Mouse (Mus musculus): ENCODE results near the gene Rbp4. TPM values are rescaled to one million over a fixed set of nuclear protein-coding genes. Genes with fewer than 3 reads are reported as not detected.
A peak's percentile ranks its signal among the peaks of the same experiment; 100 is the strongest.

Rbp4 gene
- 6.7 and 7.3 TPM in 2 replicates for polyA plus RNA-seq (2015; fragmentation: Nextera tagmentation; extraction: Ambion mirVana)

DNA sequence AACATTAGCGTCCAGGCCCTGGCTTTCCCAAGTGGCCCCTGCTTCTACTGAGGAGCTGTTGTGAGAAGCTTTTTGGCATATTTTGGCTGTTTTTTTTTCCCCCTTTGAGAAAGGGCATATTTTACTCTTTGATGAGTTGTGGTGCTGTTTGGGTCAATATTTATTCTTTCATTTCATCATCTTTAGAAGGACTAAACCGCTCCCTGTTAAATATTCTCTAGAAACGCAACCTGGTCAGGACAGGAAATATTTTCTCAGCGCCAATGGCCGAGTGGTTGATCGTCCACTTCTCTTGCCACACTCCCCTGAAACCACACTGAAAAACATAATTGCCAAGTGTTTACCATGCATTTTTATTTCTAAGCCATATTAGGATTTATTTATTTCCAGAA lies at the start of gene Rbp4:
TSS of gene Rbp4 (minus strand) at position 63 of the 392 bp plus-strand sequence.
- H3K9ac ChIP-seq = peak within 1 kb of the TSS; percentile 28; the same call in 1 of the 2 replicates
- peak within 1 kb of the TSS; percentile 90 for H3K4me2 ChIP-seq (replicated peaks)
- peaks cover 40% of the 10 kb centered on the region for H3K27me3 ChIP-seq
- H3K4me3 ChIP-seq (replicated peaks) = peak within 1 kb of the TSS; percentile 52
- no peaks in the 10 kb centered on the region for H3K36me3 ChIP-seq
- 65% methylated on average over 6 of the region's 6 CpGs for WGBS
- H3K4me1 ChIP-seq = peaks cover 11% of the 10 kb centered on the region
- no peak within 1 kb of the TSS for H3K27ac ChIP-seq (replicated peaks)
- ATAC-seq (ENCODE audit: insufficient number of reproducible peaks, low FRiP score, low TSS enrichment, low read depth) = no peak
- no peaks in the 10 kb centered on the region for H3K9me3 ChIP-seq (replicated peaks)

DNA sequence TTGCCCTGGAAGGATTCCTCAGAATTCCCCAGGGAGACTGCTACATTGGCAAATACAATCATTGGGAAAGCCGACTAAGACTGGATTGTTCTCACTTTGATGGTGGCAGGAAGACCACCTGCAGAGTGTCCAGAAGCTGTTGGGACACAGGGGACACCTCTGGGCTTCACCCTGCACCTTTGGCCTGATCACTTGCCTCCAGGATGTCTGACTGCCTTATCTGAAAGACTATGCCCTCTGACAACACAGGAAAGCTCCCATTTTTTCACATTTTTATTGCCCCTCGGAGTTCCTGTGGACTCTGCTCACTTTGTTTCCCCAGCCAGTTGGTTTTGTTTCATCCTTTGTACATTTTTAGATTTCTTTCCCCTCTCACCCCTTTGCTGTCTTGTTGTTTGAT lies 39.6 kb upstream of the Rbp4 start:
- H3K4me3 ChIP-seq (replicated peaks) = no peak overlapping the region
- H3K4me2 ChIP-seq (replicated peaks) = no peak overlapping the region
- WGBS = 63% methylated on average over 2 of the region's 2 CpGs
- no peaks in the 10 kb centered on the region for H3K9me3 ChIP-seq (replicated peaks)
- H3K36me3 ChIP-seq = no peaks in the 10 kb centered on the region
- no peaks in the 10 kb centered on the region for H3K27me3 ChIP-seq
- H3K4me1 ChIP-seq = no peaks in the 10 kb centered on the region
- H3K27ac ChIP-seq (replicated peaks) = no peak overlapping the region
- no peak for ATAC-seq (ENCODE audit: insufficient number of reproducible peaks, low FRiP score, low TSS enrichment, low read depth)
- no peak overlapping the region for H3K9ac ChIP-seq

DNA sequence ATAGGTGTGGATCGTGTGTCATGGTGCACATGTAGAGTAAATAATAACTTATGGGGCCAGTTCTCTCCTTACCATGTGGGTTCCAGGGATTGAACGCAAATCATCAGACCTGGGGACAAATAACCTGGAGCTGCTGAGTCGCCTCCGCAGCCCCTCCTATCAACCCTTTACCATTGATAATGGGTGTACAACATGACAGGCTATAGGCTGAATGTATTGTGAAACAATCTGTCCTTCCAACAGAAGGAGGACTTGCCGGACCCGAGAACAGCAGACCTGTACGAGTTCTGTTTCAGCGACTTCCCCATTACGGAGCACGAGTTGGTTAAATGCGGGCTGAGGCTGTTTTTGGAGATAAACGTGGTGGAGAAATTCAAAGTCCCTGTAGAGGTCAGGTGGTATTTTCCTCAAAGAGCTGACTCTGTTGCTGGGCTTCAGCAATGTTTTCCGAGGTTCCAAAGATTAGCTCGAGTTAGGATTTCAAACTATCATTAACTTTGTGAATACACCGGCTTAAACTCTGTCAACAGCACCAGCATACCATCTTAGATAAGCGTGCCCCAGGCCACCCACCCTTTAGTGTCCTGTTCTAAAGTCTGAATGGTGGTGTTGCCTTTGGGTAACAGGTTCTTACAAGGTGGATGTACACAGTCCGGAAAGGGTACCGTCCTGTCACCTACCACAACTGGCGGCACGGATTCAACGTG lies 36.7 kb upstream of the Rbp4 start:
- Histone ChIP-seq H3K27ac (replicated peaks) (no peak overlapping the region), H3K4me3 (replicated peaks) (no peak overlapping the region), H3K9ac (no peak overlapping the region), H3K36me3 (no peaks in the 10 kb centered on the region), H3K27me3 (no peaks in the 10 kb centered on the region), H3K4me2 (replicated peaks) (no peak overlapping the region), H3K4me1 (no peaks in the 10 kb centered on the region), H3K9me3 (replicated peaks) (no peaks in the 10 kb centered on the region)
- WGBS = 87% methylated on average over 21 of the region's 21 CpGs
- no peak for ATAC-seq (ENCODE audit: insufficient number of reproducible peaks, low FRiP score, low TSS enrichment, low read depth)

DNA sequence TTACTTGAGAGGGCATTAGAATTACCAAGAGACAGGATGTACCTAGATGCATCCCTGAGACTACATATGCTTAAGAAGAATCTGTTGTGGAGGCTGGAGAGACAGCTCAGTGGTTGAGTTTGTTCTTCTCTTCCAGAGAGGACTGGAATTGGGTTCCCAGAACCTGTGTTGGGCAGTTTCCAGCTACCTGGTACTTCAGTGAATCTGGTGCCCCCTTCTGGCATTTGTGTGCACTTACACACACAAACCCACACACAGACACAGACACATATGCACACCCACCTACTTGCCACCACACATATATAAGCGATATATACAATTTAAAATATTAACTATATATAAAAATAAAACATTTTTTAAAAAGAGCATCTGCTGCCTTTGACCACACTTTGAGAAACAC lies 31.2 kb upstream of the Rbp4 start:
- Histone ChIP-seq H3K4me3 (replicated peaks) (no peak overlapping the region), H3K27me3 (no peaks in the 10 kb centered on the region), H3K4me2 (replicated peaks) (no peak overlapping the region), H3K9me3 (replicated peaks) (no peaks in the 10 kb centered on the region), H3K27ac (replicated peaks) (no peak overlapping the region), H3K9ac (no peak overlapping the region), H3K4me1 (no peaks in the 10 kb centered on the region), H3K36me3 (no peaks in the 10 kb centered on the region)
- WGBS = 97% methylated on average over 1 of the region's 1 CpGs
- ATAC-seq (ENCODE audit: insufficient number of reproducible peaks, low FRiP score, low TSS enrichment, low read depth) = no peak

DNA sequence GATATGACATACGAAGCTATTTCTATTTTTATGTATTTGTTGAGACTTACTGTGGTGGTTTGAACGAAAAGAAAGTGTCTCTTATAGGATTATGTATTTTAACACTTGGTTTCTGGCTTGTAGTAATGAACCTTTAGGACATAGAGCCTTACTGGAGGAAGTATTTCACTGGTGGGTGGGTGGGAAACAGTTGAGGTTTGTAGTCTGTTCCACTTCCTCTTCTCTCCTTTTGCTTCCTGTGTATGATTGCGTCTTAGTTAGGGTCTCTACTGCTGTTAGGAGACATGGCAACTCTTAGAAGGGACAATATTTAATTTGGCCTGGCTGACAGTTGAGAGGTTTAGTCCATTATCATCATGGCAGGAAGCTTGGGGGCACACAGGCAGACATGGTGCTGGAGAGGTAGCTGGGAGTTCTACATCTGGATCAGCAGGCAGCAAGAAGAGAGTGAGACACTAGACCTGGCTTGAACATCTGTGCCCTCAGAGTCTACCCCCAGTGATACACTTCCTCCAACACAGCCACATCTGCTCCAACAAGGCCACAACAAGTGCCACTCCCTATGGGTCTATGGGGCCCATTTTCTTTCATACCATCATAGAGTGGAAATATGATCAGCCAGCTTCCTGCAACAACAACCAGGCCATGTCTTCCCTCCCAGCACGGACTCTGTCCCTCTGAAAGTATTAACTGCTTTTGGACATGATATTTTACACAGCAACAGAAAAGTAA lies 18.6 kb upstream of the Rbp4 start:
- Histone ChIP-seq H3K27ac (replicated peaks) (no peak overlapping the region), H3K36me3 (no peaks in the 10 kb centered on the region), H3K4me1 (no peaks in the 10 kb centered on the region), H3K4me2 (replicated peaks) (no peak overlapping the region), H3K9ac (no peak overlapping the region), H3K9me3 (replicated peaks) (no peaks in the 10 kb centered on the region), H3K4me3 (replicated peaks) (no peak overlapping the region), H3K27me3 (no peaks in the 10 kb centered on the region)
- no peak for ATAC-seq (ENCODE audit: insufficient number of reproducible peaks, low FRiP score, low TSS enrichment, low read depth)
- 70% methylated on average over 4 of the region's 4 CpGs for WGBS

DNA sequence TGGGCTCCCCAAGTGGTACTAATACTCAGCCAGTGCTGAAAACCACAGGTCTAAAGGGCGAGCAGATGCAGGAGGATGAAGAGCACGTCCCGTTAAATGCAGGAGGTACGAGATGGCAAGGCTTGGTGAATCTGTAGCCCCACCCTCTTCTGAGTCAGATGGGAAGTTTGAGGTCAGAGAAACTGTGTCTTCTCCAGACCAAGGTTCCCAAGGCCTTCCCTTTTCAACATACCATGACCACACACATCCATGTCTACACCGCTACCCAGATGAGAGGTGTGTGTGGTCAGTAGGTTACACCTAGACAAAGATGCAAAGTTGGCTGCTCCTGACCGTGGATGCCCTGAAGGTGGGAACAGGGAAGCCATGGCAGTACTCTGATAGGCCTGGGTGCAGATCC lies 9.7 kb upstream of the Rbp4 start:
- no peaks in the 10 kb centered on the region for H3K9me3 ChIP-seq (replicated peaks)
- no peak overlapping the region for H3K4me3 ChIP-seq (replicated peaks)
- no peaks in the 10 kb centered on the region for H3K4me1 ChIP-seq
- no peak for ATAC-seq (ENCODE audit: insufficient number of reproducible peaks, low FRiP score, low TSS enrichment, low read depth)
- no peak overlapping the region for H3K4me2 ChIP-seq (replicated peaks)
- no peak overlapping the region for H3K27ac ChIP-seq (replicated peaks)
- H3K36me3 ChIP-seq = no peaks in the 10 kb centered on the region
- WGBS = 85% methylated on average over 6 of the region's 6 CpGs
- H3K27me3 ChIP-seq = no peaks in the 10 kb centered on the region
- H3K9ac ChIP-seq = no peak overlapping the region

DNA sequence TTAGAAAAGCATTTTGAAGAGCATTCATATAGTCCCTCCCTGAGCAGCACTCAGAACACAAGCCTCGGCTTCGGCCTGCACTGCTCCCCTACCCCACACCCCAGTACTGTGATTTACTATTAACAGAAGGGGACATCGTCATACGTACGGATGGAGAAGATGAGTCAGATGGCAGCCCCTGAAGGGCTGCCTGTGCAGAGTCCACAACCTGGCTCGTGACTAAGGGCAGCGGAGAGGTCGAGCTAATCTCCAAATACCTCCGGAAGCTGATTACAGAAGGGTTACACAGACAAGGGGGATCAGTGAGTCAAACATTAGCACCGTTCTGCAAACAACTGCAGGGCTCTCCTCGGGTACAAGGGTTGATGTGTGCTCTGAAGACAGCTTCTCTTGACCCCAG lies 8.9 kb upstream of the Rbp4 start:
- Histone ChIP-seq H3K4me3 (replicated peaks) (no peak overlapping the region), H3K4me1 (no peaks in the 10 kb centered on the region), H3K9me3 (replicated peaks) (no peaks in the 10 kb centered on the region), H3K27me3 (no peaks in the 10 kb centered on the region), H3K36me3 (no peaks in the 10 kb centered on the region), H3K4me2 (replicated peaks) (no peak overlapping the region), H3K27ac (replicated peaks) (no peak overlapping the region), H3K9ac (no peak overlapping the region)
- 55% methylated on average over 11 of the region's 11 CpGs for WGBS
- no peak for ATAC-seq (ENCODE audit: insufficient number of reproducible peaks, low FRiP score, low TSS enrichment, low read depth)

DNA sequence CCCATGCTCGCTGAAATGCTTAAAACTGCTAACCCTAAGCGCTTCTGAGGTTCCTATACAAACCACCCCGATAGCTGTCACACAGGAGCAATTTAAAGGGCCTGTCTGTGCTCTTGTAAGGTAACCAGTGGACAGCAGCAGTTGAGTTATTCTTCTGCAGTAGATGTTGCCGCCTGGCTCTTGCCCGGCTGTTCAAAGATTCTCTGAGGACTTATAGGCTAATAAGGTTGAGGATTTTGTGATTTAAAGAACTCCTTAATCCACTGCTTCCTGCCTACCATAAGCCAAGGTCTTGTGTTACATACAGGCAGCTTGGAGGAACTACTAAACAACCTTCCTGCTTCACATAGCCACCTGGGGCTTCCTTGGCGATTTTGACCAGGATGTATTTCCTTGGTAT lies 7.4 kb upstream of the Rbp4 start, which contains the start of gene Pde6c:
TSS of gene Pde6c (plus strand) at position 301 of the 400 bp plus-strand sequence.
- WGBS = 70% methylated on average over 6 of the region's 6 CpGs
- H3K4me1 ChIP-seq = no peaks in the 10 kb centered on the region

DNA sequence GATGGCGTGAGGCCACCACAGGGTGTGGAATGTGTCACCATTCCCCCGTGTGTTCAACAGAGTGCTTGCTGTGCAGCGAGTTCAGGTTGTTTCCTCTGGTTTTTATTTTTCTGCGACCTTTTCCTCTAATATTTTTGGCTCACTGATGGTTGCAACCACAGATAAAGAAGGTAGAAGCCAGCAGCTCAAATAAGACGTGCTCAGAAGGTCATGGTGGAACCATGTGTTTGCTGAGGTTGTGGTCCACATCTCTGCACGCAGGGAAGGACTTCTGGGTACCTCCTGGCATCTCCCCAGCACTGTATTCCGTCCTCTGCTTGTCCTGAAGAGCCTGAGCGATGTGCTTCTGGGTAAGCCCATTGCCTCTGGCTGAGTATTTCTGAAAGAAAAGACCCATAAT lies 1.6 kb upstream of the Rbp4 start:
- no peak for ATAC-seq (ENCODE audit: insufficient number of reproducible peaks, low FRiP score, low TSS enrichment, low read depth)
- Histone ChIP-seq H3K9ac (no peak overlapping the region), H3K9me3 (replicated peaks) (no peaks in the 10 kb centered on the region), H3K27ac (replicated peaks) (no peak overlapping the region), H3K4me3 (replicated peaks) (no peak overlapping the region), H3K36me3 (no peaks in the 10 kb centered on the region), H3K4me1 (peaks cover 11% of the 10 kb centered on the region), H3K27me3 (peaks cover 34% of the 10 kb centered on the region), H3K4me2 (replicated peaks) (no peak overlapping the region)
- 66% methylated on average over 8 of the region's 8 CpGs for WGBS

More for the DNA sequence above, 7.4 kb upstream of the Rbp4 start, which contains the start of gene Pde6c:
- no peak for ATAC-seq (ENCODE audit: insufficient number of reproducible peaks, low FRiP score, low TSS enrichment, low read depth)
- H3K4me3 ChIP-seq (replicated peaks) = no peak within 1 kb of the TSS
- H3K36me3 ChIP-seq = no peaks in the 10 kb centered on the region
- no peaks in the 10 kb centered on the region for H3K27me3 ChIP-seq
- H3K9ac ChIP-seq = no peak within 1 kb of the TSS
- no peaks in the 10 kb centered on the region for H3K9me3 ChIP-seq (replicated peaks)
- H3K27ac ChIP-seq (replicated peaks) = no peak within 1 kb of the TSS
- no peak within 1 kb of the TSS for H3K4me2 ChIP-seq (replicated peaks)

DNA sequence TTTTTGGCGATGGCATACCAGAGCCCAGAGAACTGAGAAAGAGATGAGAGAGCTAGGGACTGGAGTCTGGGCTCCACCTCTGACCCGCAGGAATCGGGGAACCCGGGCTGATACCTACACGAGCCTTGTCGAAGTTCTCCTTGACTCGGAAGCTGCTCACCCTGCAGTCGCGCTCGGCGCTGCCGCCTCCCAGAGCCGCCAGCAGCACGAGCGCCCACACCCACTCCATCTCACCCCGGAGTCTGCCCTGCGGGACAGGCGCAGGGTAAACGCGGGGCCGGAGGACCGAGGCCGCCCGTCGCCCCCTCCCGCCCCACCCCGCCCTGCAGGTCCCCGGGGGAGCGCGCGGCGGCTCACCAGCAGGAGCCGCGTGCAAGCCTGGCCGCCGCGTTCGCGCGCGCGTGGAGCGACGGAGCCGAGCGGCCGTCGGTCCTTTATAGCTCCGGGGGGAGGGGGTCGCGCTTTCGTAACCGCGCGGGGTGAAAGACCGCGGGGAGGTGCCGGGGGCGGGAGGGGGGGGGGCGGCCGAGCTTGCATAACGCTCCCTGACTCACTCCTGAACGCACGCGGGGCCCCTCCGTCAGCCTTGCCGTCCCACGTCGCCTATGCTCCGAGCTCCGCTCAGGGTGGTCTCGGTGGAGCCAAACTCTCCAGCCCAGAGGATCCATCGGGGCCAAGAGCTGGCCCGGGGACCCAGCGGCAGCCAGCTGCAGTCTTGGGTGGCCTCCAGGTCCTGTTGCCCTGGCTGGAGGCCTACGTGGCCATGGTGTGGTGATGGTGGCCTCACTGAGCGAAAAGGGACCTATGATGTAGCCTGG lies 471 bp downstream of the Rbp4 start:
- peak overlapping the region; percentile 52 for H3K4me3 ChIP-seq (replicated peaks)
- peak overlapping the region; percentile 28; the same call in 1 of the 2 replicates for H3K9ac ChIP-seq
- no peaks in the 10 kb centered on the region for H3K9me3 ChIP-seq (replicated peaks)
- H3K27me3 ChIP-seq = peaks cover 40% of the 10 kb centered on the region
- H3K4me1 ChIP-seq = peaks cover 11% of the 10 kb centered on the region
- ATAC-seq (ENCODE audit: insufficient number of reproducible peaks, low FRiP score, low TSS enrichment, low read depth) = peak; percentile 29; the same call in 1 of the 2 replicates
- peak overlapping the region; percentile 90 for H3K4me2 ChIP-seq (replicated peaks)
- under 1% methylated on average over 59 of the region's 77 CpGs for WGBS
- no peak overlapping the region for H3K27ac ChIP-seq (replicated peaks)
- no peaks in the 10 kb centered on the region for H3K36me3 ChIP-seq

DNA sequence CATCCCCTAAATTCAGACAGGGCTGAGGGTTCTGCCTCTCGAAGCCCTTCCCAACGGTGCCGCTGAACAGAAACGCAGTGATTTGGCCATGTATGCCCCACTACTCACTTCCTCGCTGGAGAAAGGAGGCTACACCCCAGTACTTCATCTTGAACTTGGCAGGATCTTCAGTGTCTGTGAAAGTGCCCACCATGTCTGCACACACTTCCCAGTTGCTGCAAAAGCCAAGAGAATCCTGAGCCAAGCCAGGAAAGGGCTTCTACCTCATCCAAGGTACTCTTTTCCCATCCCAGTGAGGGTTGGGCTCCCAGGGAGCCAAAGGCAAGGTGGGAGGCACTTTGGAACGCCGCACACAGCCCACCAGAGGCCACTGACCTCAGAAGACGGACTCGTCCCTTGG lies 1.2 kb downstream of the Rbp4 start:
- Histone ChIP-seq H3K4me1 (peaks cover 11% of the 10 kb centered on the region), H3K27ac (replicated peaks) (no peak overlapping the region), H3K36me3 (no peaks in the 10 kb centered on the region), H3K9me3 (replicated peaks) (no peaks in the 10 kb centered on the region), H3K9ac (no peak overlapping the region), H3K27me3 (peaks cover 40% of the 10 kb centered on the region), H3K4me3 (replicated peaks) (peak overlapping the region; percentile 52), H3K4me2 (replicated peaks) (peak overlapping the region; percentile 90)
- 23% methylated on average over 9 of the region's 9 CpGs for WGBS
- ATAC-seq (ENCODE audit: insufficient number of reproducible peaks, low FRiP score, low TSS enrichment, low read depth) = no peak

Measured in embryonic facial prominence, embryonic 15.5 days (tissue).